Mouse (Mus musculus) heart, postnatal 0 days (tissue): Measurements from ENCODE around the gene 6330409D20Rik.

Experiments used
- CTCF ChIP-seq: IDR thresholded peaks from 2 replicates; pipeline ENCODE4 v1.5.1; 2016; ENCODE audit warnings: antibody characterized with exemption, control low read depth, low read depth
- EP300 ChIP-seq: IDR thresholded peaks from 2 replicates; pipeline ENCODE4 v1.6.1; 2016; ENCODE audit warnings: antibody characterized with exemption, low read depth

GRCm38 (mm10) chr2:32750199-32750598 is 9.4 kb upstream of the 6330409D20Rik start:
- TF ChIP-seq CTCF (0 out of 2 replicates have a peak, but pooled peaks have one; percentile 8), EP300 (no peak)
